Mouse (Mus musculus) adrenal gland, postnatal 14 days (tissue): Measurements from ENCODE around the gene Tmem234. TPM values are rescaled to one million over a fixed set of nuclear protein-coding genes. Genes with fewer than 3 reads are reported as not detected.

Experiments
- DNase-seq: peaks from one replicate; pipeline ENCODE4 v3.0.0; 2021; ENCODE audit warnings: mixed read lengths
- total RNA-seq: library from RNA; stranded (reverse); gene quantifications from 2 replicates; pipeline ENCODE4 v1.2.3, GENCODE M21; 2021

The Tmem234 gene
- total RNA-seq, 1 experiment from 2014 or later = 82.6 TPM

- DNase-seq = no peak
These were observed 22.8 kb upstream of the Tmem234 start for GRCm38 (mm10) chr4:129577688-129578087.

DNA sequence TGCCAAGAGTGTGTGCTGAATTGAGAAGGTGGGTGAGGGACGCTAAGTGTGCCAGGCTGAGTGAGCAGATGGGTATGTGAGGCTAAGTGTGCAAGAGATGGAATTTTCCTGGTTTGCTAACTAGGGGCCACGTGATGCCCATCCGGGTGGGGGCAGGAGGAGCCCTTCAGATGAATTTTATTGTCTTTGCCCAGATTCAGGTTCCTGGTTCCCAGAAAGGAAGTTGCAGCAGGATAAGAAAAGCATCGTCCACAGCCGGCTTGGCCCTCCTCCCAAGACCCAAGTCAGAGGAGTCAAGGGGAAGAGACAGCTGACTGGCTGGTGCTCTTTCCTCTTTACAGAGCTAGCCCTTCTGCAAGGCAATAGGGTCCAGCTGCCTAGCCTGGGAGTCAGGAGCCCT, 22.0 kb upstream of the Tmem234 start, which contains the start of gene Fam167b:
Gene Fam167b, minus strand, starts transcription at position 84 of the 400 bp plus-strand sequence.
- DNase-seq = peak; percentile 61

- no peak for DNase-seq
These were observed 20.1 kb upstream of the Tmem234 start for GRCm38 (mm10) chr4:129580347-129580746.

DNA sequence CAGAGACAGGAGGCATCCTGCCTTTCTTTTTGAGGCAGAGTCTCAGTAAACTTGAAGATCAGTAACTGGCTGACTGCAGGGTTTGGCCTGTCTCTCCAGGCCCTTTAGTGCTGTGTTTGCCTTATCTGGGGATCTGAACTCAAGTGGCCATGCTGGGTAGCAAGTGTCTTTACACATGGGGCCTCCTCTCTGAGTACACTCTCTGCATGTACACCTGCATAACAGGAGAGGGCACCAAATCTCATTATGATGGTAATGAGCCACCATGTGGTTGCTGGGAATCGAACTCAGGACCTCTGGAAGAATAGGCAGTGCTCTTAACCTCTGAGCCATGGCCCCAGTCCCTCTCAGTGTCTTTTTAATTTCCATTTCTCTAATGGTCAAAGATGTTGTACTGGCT, 18.2 kb upstream of the Tmem234 start:
- DNase-seq = no peak

DNA sequence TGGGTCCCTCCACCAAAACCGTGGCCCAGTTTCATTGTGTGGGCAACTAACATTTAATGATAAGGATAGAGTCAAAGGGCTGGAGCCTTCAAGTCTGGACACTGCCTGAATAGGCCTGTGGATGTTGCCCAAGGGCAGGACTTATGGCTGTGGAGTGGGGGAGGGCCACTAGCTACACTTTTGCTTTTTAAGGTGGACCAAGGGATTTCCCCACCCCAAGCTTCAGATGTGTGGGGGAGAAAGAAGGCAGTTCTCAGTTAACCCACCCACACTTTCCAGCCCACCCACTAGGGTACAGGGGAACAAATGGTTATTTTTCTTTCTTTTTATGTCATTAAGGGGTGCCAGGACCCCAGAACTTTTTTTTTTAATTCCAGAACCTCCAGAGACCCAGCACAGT, 16.1 kb upstream of the Tmem234 start:
- peak; percentile 29 for DNase-seq

DNA sequence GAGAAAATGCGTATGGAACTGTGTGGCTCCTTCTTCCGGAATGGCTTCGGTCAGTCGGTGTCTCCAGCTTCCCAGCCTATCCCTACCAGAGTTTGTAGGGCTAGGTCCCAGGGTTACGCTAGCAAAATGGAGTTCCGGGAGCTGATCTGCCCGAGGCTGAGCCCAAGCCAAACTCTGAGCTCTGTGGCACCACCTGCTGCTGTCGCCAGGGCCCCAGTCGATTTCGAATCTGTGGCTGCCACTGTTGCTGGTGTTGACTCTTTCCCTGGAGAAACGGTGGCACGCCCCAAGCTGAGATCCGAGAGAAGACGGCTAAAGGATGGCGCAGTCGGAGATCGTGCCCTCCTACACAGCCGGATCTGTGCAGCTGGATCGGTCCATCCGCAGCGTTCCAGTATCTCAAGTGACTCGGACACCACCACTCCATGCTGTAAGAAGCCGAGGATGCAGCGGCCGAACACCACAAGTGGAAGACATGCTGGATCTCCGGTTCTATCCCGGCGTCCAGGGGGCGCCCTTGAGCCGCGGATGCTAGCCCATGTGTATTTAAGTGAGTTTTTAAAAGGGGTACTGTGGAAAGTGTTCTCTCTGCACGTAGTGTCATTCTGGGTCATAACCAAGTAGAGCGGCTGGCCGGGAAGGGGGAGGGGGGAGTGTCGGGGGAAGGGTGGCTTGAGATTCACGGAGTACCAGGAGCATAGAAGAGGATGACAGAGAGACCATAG, 15.4 kb upstream of the Tmem234 start:
- peak; percentile 93 for DNase-seq

DNA sequence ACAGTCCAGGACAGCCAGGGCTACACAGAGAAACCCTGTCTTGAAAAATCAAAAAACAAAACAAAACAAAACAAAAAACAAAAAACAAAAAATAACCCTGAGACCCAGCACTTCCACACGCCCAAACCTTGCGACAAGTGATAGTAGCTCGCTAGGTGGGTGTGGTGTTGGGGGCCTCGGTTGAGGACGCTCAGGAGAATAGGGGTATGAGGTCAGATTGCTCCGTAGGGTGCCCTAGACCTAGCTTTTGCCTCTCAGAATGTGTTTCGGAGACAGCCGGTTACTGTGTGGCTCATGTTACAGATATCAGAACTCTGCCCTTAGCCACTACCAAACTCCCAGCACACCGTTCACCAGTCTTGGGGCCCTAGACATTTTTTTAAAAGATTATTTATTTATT, 14.7 kb upstream of the Tmem234 start:
- DNase-seq = no peak

DNA sequence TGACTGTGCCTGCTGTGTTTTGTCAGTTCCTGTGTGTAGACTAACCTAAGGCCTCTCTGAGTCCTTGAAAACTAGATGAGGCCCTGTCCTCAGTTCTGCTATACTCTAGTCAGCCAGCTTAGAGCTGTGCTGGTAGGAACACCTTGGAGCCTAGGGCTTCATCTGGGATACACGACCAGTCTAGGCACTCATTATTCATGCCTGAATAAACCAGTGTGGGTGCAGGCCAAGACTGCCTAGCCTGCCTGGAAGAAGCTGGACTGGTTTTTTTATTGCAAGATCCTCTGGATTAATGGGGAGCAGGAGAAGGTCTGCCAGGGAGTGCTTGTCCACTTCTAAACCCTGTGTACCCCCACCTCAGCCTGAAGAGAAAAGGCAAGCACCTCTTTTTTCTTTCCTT, 13.5 kb upstream of the Tmem234 start:
- no peak for DNase-seq

DNA sequence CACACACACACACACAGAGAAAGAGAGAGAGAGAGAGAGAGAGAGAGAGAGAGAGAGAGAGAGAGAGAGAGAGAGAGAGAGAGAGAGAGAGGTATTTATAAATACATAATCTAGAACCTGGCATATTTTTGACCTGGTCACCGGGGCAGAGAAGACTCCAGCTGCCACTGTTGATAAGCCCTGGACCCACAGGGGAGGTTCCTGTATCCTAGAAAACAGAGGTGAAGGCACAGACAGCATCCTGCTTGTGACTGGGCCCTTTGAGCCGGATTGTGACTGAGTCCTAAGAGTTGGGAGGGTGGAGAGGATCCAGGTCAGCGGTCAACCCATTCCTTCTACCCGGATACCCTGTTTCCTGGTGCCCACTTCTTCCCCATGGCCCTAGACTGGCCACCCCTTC, 11.6 kb upstream of the Tmem234 start:
- DNase-seq = no peak

DNA sequence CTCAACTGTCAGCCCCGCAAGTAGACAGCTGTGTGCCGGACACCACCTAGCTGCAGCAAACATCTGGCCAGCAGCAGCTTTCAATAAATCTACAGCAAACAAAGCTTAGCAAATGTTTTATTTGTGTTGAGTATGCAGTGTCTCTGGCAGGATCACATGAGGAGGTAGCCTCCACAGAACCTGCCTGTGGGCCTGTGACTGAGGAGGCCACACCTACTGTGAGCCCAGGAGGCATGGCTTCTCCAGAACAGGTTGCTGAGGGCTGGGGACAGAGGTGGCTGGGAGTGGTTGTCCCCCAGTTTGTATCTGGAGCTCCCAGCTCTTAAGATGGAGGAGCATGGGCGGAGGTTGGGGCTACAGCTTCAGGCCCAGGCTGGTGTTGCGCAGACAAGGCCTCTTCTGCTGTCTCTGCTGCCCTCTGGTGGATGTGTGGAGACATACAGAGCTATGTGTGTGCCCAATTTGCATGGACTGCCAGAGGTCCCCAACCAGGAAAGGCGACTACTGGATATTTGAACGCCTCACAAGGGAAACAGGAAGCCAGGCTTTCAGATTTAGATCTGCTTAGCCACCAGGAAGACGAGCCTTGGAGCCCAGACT, 8.1 kb downstream of the Tmem234 start:
- peak; percentile 92 for DNase-seq

- no peak for DNase-seq
These were observed 8.7 kb downstream of the Tmem234 start for GRCm38 (mm10) chr4:129609139-129609631.

DNA sequence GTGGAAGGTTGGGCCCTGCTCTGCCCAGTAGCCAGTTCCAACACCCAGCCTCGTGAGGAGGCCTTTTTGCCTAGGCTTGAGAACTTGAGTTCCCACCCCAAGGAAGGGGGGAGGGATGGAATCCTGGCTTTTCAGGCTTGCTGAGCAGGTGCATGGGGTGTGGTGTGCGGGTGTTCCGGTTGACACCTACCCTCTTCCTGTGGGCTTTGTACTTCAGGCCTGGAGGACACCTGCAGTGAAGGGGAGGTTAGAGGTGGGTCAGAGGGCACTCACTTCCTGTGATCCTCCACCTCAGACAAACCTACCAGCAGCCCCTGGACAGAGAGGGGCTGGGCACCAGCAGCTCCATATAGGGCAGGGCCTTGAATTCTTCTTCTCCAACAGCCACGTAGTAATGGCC, 9.6 kb downstream of the Tmem234 start:
- DNase-seq = no peak

- DNase-seq = no peak
These were observed 10.0 kb downstream of the Tmem234 start for GRCm38 (mm10) chr4:129610472-129610871.

DNA sequence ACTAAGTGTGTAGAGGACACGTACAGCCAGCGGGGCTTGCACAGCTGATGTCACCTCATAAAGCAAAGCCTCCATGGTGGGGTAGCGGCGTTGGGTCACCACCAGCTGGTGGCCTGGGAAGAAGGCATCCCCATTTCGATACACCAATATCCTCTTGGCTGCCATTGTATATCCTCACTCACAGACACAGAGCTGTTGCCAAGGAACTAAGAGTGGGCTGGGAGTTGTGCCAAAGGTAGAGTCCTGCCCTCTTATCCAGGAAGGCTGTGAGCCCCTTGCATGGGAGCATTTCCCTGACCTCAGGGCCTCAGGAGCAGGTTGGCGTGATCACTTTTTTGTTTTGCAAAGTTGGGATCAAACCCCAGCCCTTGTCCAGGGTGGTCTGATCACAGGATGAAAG, 13.6 kb downstream of the Tmem234 start, which contains the start of gene Dcdc2b:
Gene Dcdc2b, minus strand, starts transcription at position 165 of the 400 bp plus-strand sequence.
- DNase-seq = no peak

- DNase-seq = no peak
These were observed 15.4 kb downstream of the Tmem234 start for GRCm38 (mm10) chr4:129615801-129616290.

GRCm38 (mm10) chr4:129616631-129617030, 16.2 kb downstream of the Tmem234 start:
- no peak for DNase-seq

GRCm38 (mm10) chr4:129617121-129617641, 16.7 kb downstream of the Tmem234 start:
- no peak for DNase-seq

DNA sequence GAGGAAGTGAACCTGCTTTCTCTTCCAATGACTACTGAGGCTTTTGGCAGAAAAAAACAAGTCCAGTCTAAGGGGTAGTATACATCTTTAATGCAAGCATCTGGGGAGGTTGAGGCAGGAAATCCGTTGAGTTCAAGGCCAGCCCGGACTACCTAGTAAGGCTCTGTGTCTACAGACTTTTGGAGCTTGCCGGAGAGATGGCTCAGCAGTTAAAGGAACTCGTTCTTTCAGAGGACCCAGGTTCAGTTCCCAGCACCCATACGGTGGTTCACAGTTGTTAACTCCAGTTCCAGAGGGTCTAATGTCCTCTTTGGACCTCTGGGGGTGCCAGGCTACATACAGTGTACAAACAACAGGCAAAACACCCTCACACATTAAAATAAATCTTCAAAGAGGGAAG, 17.6 kb downstream of the Tmem234 start:
- DNase-seq = no peak

DNA sequence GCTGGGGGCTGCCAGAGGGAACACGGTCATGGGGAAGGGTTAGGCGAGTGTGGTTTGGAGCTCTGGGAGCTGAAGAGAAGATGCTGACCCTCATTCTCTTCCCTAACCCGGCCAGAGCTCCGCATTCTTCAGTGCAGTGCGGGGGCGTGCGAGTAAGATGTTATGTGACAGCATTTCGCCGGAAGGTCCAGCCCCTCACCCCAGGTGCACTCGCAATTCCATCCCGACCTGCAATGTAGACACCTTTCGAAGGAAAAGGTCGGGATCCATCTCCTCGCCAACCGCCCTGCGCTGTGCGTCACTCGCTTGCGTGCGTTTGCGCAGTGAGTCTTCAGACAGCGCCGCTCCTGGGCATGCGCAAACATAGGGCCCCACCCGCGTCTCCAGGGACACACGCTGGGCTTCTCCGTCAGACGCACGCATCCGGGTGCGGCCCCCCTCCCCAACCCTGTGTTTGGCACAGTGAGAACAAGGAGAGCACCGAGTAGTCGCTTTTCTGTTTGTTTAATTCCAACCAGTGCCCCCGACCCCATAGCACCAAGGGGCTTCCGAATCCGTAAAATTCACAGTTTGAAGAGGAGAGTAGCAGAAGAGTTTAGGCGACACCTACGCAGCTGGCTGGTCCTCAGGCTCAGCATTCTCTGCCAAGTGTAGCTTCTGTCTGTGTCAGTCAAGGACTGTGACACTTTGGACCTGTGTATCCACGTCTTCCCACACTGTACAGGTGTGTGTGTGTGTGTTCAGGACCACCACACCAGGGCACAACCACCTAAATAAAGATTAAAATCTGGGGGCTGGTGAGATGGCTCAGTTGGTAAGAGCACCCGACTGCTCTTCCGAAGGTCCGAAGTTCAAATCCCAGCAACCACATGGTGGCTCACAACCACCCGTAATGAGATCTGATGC, 18.6 kb downstream of the Tmem234 start, which contains the start of gene Iqcc:
Gene Iqcc, minus strand, starts transcription at position 314 of the 906 bp plus-strand sequence.
- DNase-seq = peak; percentile 97

GRCm38 (mm10) chr4:129620419-129621282, 20.2 kb downstream of the Tmem234 start:
- DNase-seq = no peak

DNA sequence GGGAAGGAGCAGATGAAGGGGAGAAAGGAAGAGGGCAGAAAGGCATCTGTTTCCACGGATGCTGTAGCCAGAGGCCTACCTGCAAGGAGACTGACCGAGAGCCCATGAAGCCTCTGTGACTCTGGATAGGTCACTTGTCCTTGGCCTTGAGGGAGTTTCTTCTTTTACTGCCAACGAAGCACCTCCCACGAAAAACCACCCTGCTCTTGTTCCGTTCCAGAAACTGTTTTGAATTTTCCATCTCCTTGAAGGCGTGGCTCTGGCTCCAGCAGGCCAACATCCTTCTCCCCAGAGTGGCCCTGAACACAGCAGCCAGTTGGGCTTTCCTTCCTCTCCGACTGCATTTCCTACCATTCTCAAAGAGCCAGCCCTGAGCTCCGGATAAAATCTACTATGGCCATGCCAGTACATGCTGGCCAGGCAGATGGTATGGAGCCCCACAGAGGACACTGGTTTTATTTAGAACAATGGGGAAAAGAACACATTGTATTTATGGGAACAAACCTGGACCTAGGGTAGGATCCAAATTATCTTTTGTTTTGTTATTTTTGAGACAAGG, 20.9 kb downstream of the Tmem234 start:
- DNase-seq = peak; percentile 61
